Mouse (Mus musculus): ENCODE measurements at regions not wholly inside any gene's neighbourhood (a gene's known extent, or its start where the extent isn't known, plus 50 kb on each side); places are given as distances from the start of the nearest gene placed in this dataset.

GRCm38 (mm10) chr19:26383961-26384381 is 220.9 kb upstream of the Smarca2 start:
- Histone ChIP-seq H3K9ac (replicated peaks; ENCODE audit: low read depth, low read length) (no peak overlapping the region), H3K4me1 (ENCODE audit: control insufficient read depth, insufficient read depth, low read length) (no peaks in the 10 kb centered on the region), H3K27me3 (ENCODE audit: control insufficient read depth, insufficient read depth, low read length) (no peaks in the 10 kb centered on the region), H3K36me3 (ENCODE audit: control insufficient read depth, insufficient read depth, low read length) (no peaks in the 10 kb centered on the region), H3K4me2 (ENCODE audit: low read depth, low read length) (no peak overlapping the region), H3K27ac (ENCODE audit: low read depth, low read length) (no peak overlapping the region), H3K4me3 (ENCODE audit: low read depth, low read length) (no peak overlapping the region), H3K9me3 (ENCODE audit: control insufficient read depth, low read length) (no peaks in the 10 kb centered on the region)
- 76% methylated on average over 4 of the region's 4 CpGs for WGBS
- ATAC-seq (ENCODE audit: low read depth), result no peak

GRCm38 (mm10) chr19:26386075-26386474 is 218.8 kb upstream of the Smarca2 start:
- Histone ChIP-seq H3K27me3 (ENCODE audit: control insufficient read depth, insufficient read depth, low read length) (no peaks in the 10 kb centered on the region), H3K4me1 (ENCODE audit: control insufficient read depth, insufficient read depth, low read length) (no peaks in the 10 kb centered on the region), H3K4me2 (ENCODE audit: low read depth, low read length) (no peak overlapping the region), H3K4me3 (ENCODE audit: low read depth, low read length) (no peak overlapping the region), H3K9me3 (ENCODE audit: control insufficient read depth, low read length) (no peaks in the 10 kb centered on the region), H3K9ac (replicated peaks; ENCODE audit: low read depth, low read length) (no peak overlapping the region), H3K27ac (ENCODE audit: low read depth, low read length) (no peak overlapping the region), H3K36me3 (ENCODE audit: control insufficient read depth, insufficient read depth, low read length) (no peaks in the 10 kb centered on the region)
- no peak for ATAC-seq (ENCODE audit: low read depth)

DNA sequence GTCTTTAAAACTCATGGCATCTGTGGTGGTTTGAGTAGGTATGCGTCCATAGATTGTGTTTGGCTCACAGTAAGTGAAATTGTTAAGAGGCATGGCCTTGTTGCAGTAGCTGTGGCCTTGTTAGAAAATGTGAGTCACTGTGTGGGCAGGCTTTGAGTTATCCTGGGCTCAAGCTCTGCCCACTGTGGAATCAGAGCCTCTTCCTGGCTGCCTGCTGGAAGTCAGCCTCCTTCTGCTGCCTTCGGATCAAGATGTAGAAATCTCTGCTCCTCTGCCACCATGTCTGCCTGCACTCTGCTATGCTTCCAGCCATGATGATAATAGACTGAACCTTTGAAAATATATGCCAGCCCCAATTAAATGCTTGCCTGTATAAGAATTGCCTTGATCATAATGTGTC is 192.2 kb upstream of the Smarca2 start:
- WGBS, result 90% methylated on average over 2 of the region's 2 CpGs
- Histone ChIP-seq H3K27ac (ENCODE audit: low read depth, low read length) (no peak overlapping the region), H3K4me2 (ENCODE audit: low read depth, low read length) (no peak overlapping the region), H3K4me1 (ENCODE audit: control insufficient read depth, insufficient read depth, low read length) (no peaks in the 10 kb centered on the region), H3K27me3 (ENCODE audit: control insufficient read depth, insufficient read depth, low read length) (no peaks in the 10 kb centered on the region), H3K36me3 (ENCODE audit: control insufficient read depth, insufficient read depth, low read length) (no peaks in the 10 kb centered on the region), H3K4me3 (ENCODE audit: low read depth, low read length) (no peak overlapping the region), H3K9ac (replicated peaks; ENCODE audit: low read depth, low read length) (no peak overlapping the region), H3K9me3 (ENCODE audit: control insufficient read depth, low read length) (no peaks in the 10 kb centered on the region)
- no peak for ATAC-seq (ENCODE audit: low read depth)

- H3K4me2 ChIP-seq (ENCODE audit: low read depth, low read length), result no peak overlapping the region
- H3K27me3 ChIP-seq (ENCODE audit: control insufficient read depth, insufficient read depth, low read length), result no peaks in the 10 kb centered on the region
- no peaks in the 10 kb centered on the region for H3K36me3 ChIP-seq (ENCODE audit: control insufficient read depth, insufficient read depth, low read length)
- H3K27ac ChIP-seq (ENCODE audit: low read depth, low read length), result no peak overlapping the region
- no peak overlapping the region for H3K4me3 ChIP-seq (ENCODE audit: low read depth, low read length)
- H3K9ac ChIP-seq (replicated peaks; ENCODE audit: low read depth, low read length), result no peak overlapping the region
- no peak for ATAC-seq (ENCODE audit: low read depth)
- H3K4me1 ChIP-seq (ENCODE audit: control insufficient read depth, insufficient read depth, low read length), result no peaks in the 10 kb centered on the region
- H3K9me3 ChIP-seq (ENCODE audit: control insufficient read depth, low read length), result no peaks in the 10 kb centered on the region
- WGBS, result 90% methylated on average over 6 of the region's 6 CpGs
These were observed 190.3 kb upstream of the Smarca2 start for GRCm38 (mm10) chr19:26414476-26415024.

DNA sequence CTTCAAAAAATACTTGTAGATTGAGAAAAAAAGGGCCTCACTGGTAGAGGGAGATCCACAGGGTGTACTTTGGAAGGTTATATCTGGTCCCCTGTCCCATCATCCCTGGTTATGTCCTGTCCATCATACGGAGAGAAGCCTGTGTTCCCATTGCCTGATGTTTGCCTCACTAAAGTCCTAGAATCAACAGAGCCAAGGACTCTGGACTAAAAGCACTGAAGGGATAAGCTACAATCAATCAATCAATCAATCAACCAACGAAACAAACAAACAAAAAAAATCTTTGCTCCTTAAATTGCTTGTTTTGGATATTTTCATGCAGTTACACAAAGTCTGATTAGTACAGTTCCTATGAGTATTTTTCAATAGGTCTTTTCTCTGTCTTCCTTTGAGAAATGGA is 185.1 kb upstream of the Smarca2 start:
- WGBS, result 89% methylated on average over 2 of the region's 2 CpGs
- no peak overlapping the region for H3K27ac ChIP-seq (ENCODE audit: low read depth, low read length)
- H3K9ac ChIP-seq (replicated peaks; ENCODE audit: low read depth, low read length), result no peak overlapping the region
- no peaks in the 10 kb centered on the region for H3K36me3 ChIP-seq (ENCODE audit: control insufficient read depth, insufficient read depth, low read length)
- no peak overlapping the region for H3K4me3 ChIP-seq (ENCODE audit: low read depth, low read length)
- H3K4me2 ChIP-seq (ENCODE audit: low read depth, low read length), result no peak overlapping the region
- no peaks in the 10 kb centered on the region for H3K27me3 ChIP-seq (ENCODE audit: control insufficient read depth, insufficient read depth, low read length)
- no peak for ATAC-seq (ENCODE audit: low read depth)
- H3K9me3 ChIP-seq (ENCODE audit: control insufficient read depth, low read length), result no peaks in the 10 kb centered on the region
- no peaks in the 10 kb centered on the region for H3K4me1 ChIP-seq (ENCODE audit: control insufficient read depth, insufficient read depth, low read length)

DNA sequence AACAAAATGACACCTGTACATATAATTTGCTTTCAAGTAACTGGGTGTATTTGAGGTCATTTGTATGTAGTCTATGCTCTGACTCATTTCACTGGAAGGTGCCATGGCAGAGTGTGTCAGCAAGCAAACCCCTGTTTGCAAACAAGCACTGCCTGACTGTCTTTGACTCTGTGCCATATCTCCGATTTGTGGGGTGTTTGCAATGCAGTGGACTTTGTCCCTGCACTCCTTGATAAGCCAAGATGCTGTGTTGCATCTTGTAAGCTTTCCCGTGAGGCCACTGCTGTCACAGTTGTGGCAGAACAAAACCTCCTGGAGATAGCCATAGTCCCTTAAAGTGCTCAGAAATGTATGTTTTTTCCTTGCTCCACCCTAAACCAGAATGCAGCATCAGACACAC is 165.7 kb upstream of the Smarca2 start:
- Histone ChIP-seq H3K27me3 (ENCODE audit: control insufficient read depth, insufficient read depth, low read length) (no peaks in the 10 kb centered on the region), H3K36me3 (ENCODE audit: control insufficient read depth, insufficient read depth, low read length) (no peaks in the 10 kb centered on the region), H3K27ac (ENCODE audit: low read depth, low read length) (no peak overlapping the region), H3K9ac (replicated peaks; ENCODE audit: low read depth, low read length) (no peak overlapping the region), H3K9me3 (ENCODE audit: control insufficient read depth, low read length) (no peaks in the 10 kb centered on the region), H3K4me1 (ENCODE audit: control insufficient read depth, insufficient read depth, low read length) (no peaks in the 10 kb centered on the region), H3K4me2 (ENCODE audit: low read depth, low read length) (no peak overlapping the region), H3K4me3 (ENCODE audit: low read depth, low read length) (no peak overlapping the region)
- no peak for ATAC-seq (ENCODE audit: low read depth)
- 79% methylated on average over 2 of the region's 2 CpGs for WGBS

DNA sequence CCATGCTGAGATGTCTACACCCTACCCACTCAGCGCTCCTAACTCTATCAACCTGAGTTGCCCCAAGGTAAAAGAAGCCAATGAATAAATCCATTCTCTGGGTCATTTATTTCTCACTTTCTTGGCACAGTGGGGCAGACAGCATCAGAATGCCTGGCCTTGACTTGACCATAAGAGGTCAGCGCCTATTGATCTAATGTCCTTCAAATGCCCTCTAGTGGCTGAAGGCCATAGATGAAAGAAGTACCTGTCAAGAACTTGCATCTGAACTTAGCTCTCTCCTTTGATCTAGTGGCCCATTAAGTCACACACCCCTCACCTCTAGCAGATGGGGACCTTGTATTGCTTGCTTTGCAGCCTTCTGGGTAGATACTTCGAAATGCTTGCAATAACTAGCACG is 159.5 kb upstream of the Smarca2 start:
- Histone ChIP-seq H3K9ac (replicated peaks; ENCODE audit: low read depth, low read length) (no peak overlapping the region), H3K4me2 (ENCODE audit: low read depth, low read length) (no peak overlapping the region), H3K36me3 (ENCODE audit: control insufficient read depth, insufficient read depth, low read length) (no peaks in the 10 kb centered on the region), H3K9me3 (ENCODE audit: control insufficient read depth, low read length) (no peaks in the 10 kb centered on the region), H3K4me1 (ENCODE audit: control insufficient read depth, insufficient read depth, low read length) (no peaks in the 10 kb centered on the region), H3K27me3 (ENCODE audit: control insufficient read depth, insufficient read depth, low read length) (no peaks in the 10 kb centered on the region), H3K27ac (ENCODE audit: low read depth, low read length) (no peak overlapping the region), H3K4me3 (ENCODE audit: low read depth, low read length) (no peak overlapping the region)
- 91% methylated on average over 4 of the region's 4 CpGs for WGBS
- no peak for ATAC-seq (ENCODE audit: low read depth)

GRCm38 (mm10) chr19:26447427-26448023 is 157.3 kb upstream of the Smarca2 start:
- WGBS, result 63% methylated on average over 7 of the region's 7 CpGs
- H3K9me3 ChIP-seq (ENCODE audit: control insufficient read depth, low read length), result no peaks in the 10 kb centered on the region
- H3K4me2 ChIP-seq (ENCODE audit: low read depth, low read length), result no peak overlapping the region
- no peak overlapping the region for H3K9ac ChIP-seq (replicated peaks; ENCODE audit: low read depth, low read length)
- H3K27ac ChIP-seq (ENCODE audit: low read depth, low read length), result peak overlapping the region; percentile 6; the same call in 1 of the 2 replicates
- ATAC-seq (ENCODE audit: low read depth), result peak; percentile 71; the same call in 1 of the 2 replicates
- no peaks in the 10 kb centered on the region for H3K36me3 ChIP-seq (ENCODE audit: control insufficient read depth, insufficient read depth, low read length)
- H3K4me3 ChIP-seq (ENCODE audit: low read depth, low read length), result no peak overlapping the region
- H3K4me1 ChIP-seq (ENCODE audit: control insufficient read depth, insufficient read depth, low read length), result no peaks in the 10 kb centered on the region
- no peaks in the 10 kb centered on the region for H3K27me3 ChIP-seq (ENCODE audit: control insufficient read depth, insufficient read depth, low read length)

- Histone ChIP-seq H3K4me2 (ENCODE audit: low read depth, low read length) (no peak overlapping the region), H3K36me3 (ENCODE audit: control insufficient read depth, insufficient read depth, low read length) (no peaks in the 10 kb centered on the region), H3K9ac (replicated peaks; ENCODE audit: low read depth, low read length) (no peak overlapping the region), H3K27me3 (ENCODE audit: control insufficient read depth, insufficient read depth, low read length) (no peaks in the 10 kb centered on the region), H3K9me3 (ENCODE audit: control insufficient read depth, low read length) (no peaks in the 10 kb centered on the region), H3K4me3 (ENCODE audit: low read depth, low read length) (no peak overlapping the region), H3K27ac (ENCODE audit: low read depth, low read length) (no peak overlapping the region), H3K4me1 (ENCODE audit: control insufficient read depth, insufficient read depth, low read length) (no peaks in the 10 kb centered on the region)
- 52% methylated on average over 4 of the region's 4 CpGs for WGBS
- ATAC-seq (ENCODE audit: low read depth), result no peak
These were observed 143.1 kb upstream of the Smarca2 start for GRCm38 (mm10) chr19:26461712-26462111.

Data from neural tube, embryonic 14.5 days (tissue).